Mouse (Mus musculus) CD4-positive naive resting alpha-beta T cell, adult 57 days (primary cell): ENCODE measurements around the gene Zdhhc20. TPM values are rescaled to one million over a fixed set of nuclear protein-coding genes. Genes with fewer than 3 reads are reported as not detected.

Experiments
- total RNA-seq: library from RNA; stranded (reverse); gene quantifications from one replicate; pipeline ENCODE4 v1.2.4, GENCODE M21; 2023

Zdhhc20 gene
- total RNA-seq, result 73.3 TPM

GRCm38 (mm10) chr14:57890011-57890842 lies at the start of gene Zdhhc20:
TSS of gene Zdhhc20 (minus strand) at chr14:57890276.

GRCm38 (mm10) chr14:57825788-57826751 lies 64.0 kb downstream of the Zdhhc20 start, which contains the start of the genes Ska3 and Mrpl57:
TSS of gene Ska3 (minus strand) at chr14:57826185.
TSS of gene Mrpl57 (plus strand) at chr14:57826234.

GRCm38 (mm10) chr14:57797991-57798931 lies 91.8 kb downstream of the Zdhhc20 start, which contains the start of gene Sap18:
TSS of gene Sap18 (plus strand) at chr14:57798180.

Other genes with a start within 250 kb of the Zdhhc20 start
- 38.0 TPM for gene Xpo4, start 224.8 kb downstream of the Zdhhc20 start, total RNA-seq
- not detected for gene Gm49361, start 144.2 kb downstream of the Zdhhc20 start, total RNA-seq
- gene Lats2, start 131.9 kb downstream of the Zdhhc20 start, total RNA-seq, result 57.2 TPM
- 71.8 TPM for gene Sap18, start 92.1 kb downstream of the Zdhhc20 start, total RNA-seq
- 1.6 TPM for gene Ska3, start 64.1 kb downstream of the Zdhhc20 start, total RNA-seq
- gene Mrpl57, start 64.0 kb downstream of the Zdhhc20 start, total RNA-seq, result 51.4 TPM
- gene Micu2, start 109.0 kb upstream of the Zdhhc20 start, total RNA-seq, result 50.9 TPM
- not detected for gene Fgf9, start 180.3 kb upstream of the Zdhhc20 start, total RNA-seq